Mouse (Mus musculus) C2C12 (cell line): ENCODE results near the gene Cd9.

ENCODE experiments used
- CTCF ChIP-seq: IDR thresholded peaks from one replicate; pipeline ENCODE4 v1.5.1; 2011; ENCODE audit not compliant: control insufficient read depth, insufficient read depth, insufficient read length
- MYOD1 ChIP-seq: IDR thresholded peaks from one replicate; pipeline ENCODE4 v1.6.1; 2011; ENCODE audit warnings: low read depth; ENCODE audit not compliant: control insufficient read depth, insufficient read length
- USF1 ChIP-seq: IDR thresholded peaks from one replicate; pipeline ENCODE4 v1.6.1; 2011; ENCODE audit warnings: low read depth, mild to moderate bottlenecking, control low read depth, moderate library complexity

GRCm38 (mm10) chr6:125410995-125411547, 83.5 kb downstream of the Cd9 start:
- TF ChIP-seq CTCF = no peak
- no peak for TF ChIP-seq USF1
- no peak for TF ChIP-seq MYOD1
